Mouse (Mus musculus): ENCODE measurements around the gene Trpm3. TPM values are rescaled to one million over a fixed set of nuclear protein-coding genes. Genes with fewer than 3 reads are reported as not detected.
A peak's percentile ranks its signal among the peaks of the same experiment; 100 is the strongest.

Gene Trpm3
- polyA plus RNA-seq, 1 experiment from 2014 or later, result 17.5 TPM

DNA sequence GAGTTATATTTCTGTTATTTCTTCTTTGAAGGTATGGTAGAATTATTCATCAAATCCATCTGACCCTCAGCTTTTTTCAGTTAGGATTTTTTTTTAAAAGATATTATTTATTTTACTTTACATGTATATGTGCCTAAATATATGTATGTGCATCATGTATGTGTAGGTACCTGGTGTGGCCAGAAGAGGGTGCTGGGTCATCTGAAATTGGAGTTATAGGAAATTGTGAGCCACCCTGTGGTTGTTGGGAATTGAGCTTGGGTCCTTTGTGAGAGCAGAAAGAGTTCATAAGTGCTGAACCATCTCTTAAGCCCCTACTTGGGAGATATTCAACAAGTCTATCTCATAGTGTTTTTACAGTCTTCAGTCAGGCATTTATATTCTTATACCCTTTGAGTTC, 389.1 kb downstream of the Trpm3 start:
- no peak overlapping the region for H3K27ac ChIP-seq (ENCODE audit: low read length)
- no peak for ATAC-seq
- no peak overlapping the region for H3K4me2 ChIP-seq (ENCODE audit: low read length)
- H3K9ac ChIP-seq (replicated peaks; ENCODE audit: low read depth, low read length), result no peak overlapping the region
- no peaks in the 10 kb centered on the region for H3K9me3 ChIP-seq (ENCODE audit: control insufficient read depth, low read length)
- no peaks in the 10 kb centered on the region for H3K4me1 ChIP-seq (replicated peaks; ENCODE audit: control insufficient read depth, insufficient read depth, low read length)
- no peak overlapping the region for H3K4me3 ChIP-seq (replicated peaks; ENCODE audit: low read length)
- H3K36me3 ChIP-seq (ENCODE audit: control insufficient read depth, insufficient read depth), result no peaks in the 10 kb centered on the region
- H3K27me3 ChIP-seq (replicated peaks; ENCODE audit: control insufficient read depth, insufficient read depth, low read length), result no peaks in the 10 kb centered on the region

DNA sequence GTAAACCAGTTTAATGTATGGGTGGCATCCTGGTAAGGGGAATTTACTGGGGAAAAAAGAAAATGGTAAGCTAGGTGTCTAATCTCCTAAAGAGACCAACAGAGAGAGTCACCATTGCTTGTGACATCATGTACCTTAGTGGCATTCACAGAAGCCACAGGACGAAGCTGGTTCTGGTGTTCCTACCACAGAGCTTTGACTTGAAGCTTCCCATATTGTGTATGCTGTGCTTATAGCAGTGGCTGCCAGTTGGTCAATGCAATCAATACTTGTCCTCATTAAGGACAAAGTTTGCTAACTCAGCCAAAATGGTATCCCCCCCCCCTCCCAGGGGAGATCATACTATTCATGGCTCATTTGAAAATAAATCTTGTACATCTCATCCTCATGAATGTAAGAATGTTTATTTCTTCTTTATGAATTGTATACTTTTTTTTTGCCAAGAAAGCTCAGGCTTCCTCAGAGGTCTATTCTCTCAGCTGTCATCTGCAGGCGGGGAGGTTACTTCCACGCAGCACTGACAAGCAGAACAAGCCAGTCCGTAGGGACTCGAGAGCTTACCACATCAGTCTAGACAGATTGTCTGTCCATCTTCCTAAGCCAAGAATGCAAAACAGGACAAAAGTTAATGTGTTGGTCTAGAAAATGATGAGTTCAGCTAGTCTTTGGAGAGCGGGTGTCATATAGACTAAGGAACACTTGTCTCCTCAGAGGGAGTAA, 404.3 kb downstream of the Trpm3 start:
- H3K9ac ChIP-seq (replicated peaks; ENCODE audit: low read depth, low read length), result no peak overlapping the region
- no peaks in the 10 kb centered on the region for H3K27me3 ChIP-seq (replicated peaks; ENCODE audit: control insufficient read depth, insufficient read depth, low read length)
- H3K27ac ChIP-seq (ENCODE audit: low read length), result no peak overlapping the region
- H3K4me3 ChIP-seq (replicated peaks; ENCODE audit: low read length), result no peak overlapping the region
- WGBS, result 93% methylated on average over 6 of the region's 6 CpGs
- H3K9me3 ChIP-seq (ENCODE audit: control insufficient read depth, low read length), result no peaks in the 10 kb centered on the region
- H3K36me3 ChIP-seq (ENCODE audit: control insufficient read depth, insufficient read depth), result no peaks in the 10 kb centered on the region
- H3K4me2 ChIP-seq (ENCODE audit: low read length), result no peak overlapping the region
- no peaks in the 10 kb centered on the region for H3K4me1 ChIP-seq (replicated peaks; ENCODE audit: control insufficient read depth, insufficient read depth, low read length)
- no peak for ATAC-seq

- no peaks in the 10 kb centered on the region for H3K27me3 ChIP-seq (replicated peaks; ENCODE audit: control insufficient read depth, insufficient read depth, low read length)
- no peak overlapping the region for H3K27ac ChIP-seq (ENCODE audit: low read length)
- WGBS, result 20% methylated on average over 5 of the region's 5 CpGs
- no peak overlapping the region for H3K4me2 ChIP-seq (ENCODE audit: low read length)
- no peak overlapping the region for H3K9ac ChIP-seq (replicated peaks; ENCODE audit: low read depth, low read length)
- H3K4me1 ChIP-seq (replicated peaks; ENCODE audit: control insufficient read depth, insufficient read depth, low read length), result peaks cover 13% of the 10 kb centered on the region
- no peaks in the 10 kb centered on the region for H3K36me3 ChIP-seq (ENCODE audit: control insufficient read depth, insufficient read depth)
- peak; percentile 83 for ATAC-seq
- H3K4me3 ChIP-seq (replicated peaks; ENCODE audit: low read length), result no peak overlapping the region
- no peaks in the 10 kb centered on the region for H3K9me3 ChIP-seq (ENCODE audit: control insufficient read depth, low read length)
Measured at GRCm38 (mm10) chr19:22552179-22552578, 413.3 kb downstream of the Trpm3 start.

- H3K27ac ChIP-seq (ENCODE audit: low read length), result no peak overlapping the region
- no peaks in the 10 kb centered on the region for H3K9me3 ChIP-seq (ENCODE audit: control insufficient read depth, low read length)
- peaks cover 13% of the 10 kb centered on the region for H3K4me1 ChIP-seq (replicated peaks; ENCODE audit: control insufficient read depth, insufficient read depth, low read length)
- no peaks in the 10 kb centered on the region for H3K36me3 ChIP-seq (ENCODE audit: control insufficient read depth, insufficient read depth)
- WGBS, result 2% methylated on average over 7 of the region's 7 CpGs
- peak overlapping the region; percentile 38 for H3K4me2 ChIP-seq (ENCODE audit: low read length)
- no peak overlapping the region for H3K9ac ChIP-seq (replicated peaks; ENCODE audit: low read depth, low read length)
- no peaks in the 10 kb centered on the region for H3K27me3 ChIP-seq (replicated peaks; ENCODE audit: control insufficient read depth, insufficient read depth, low read length)
- ATAC-seq, result peak; percentile 59
- H3K4me3 ChIP-seq (replicated peaks; ENCODE audit: low read length), result no peak overlapping the region
Measured at GRCm38 (mm10) chr19:22554421-22554941, 415.6 kb downstream of the Trpm3 start.

DNA sequence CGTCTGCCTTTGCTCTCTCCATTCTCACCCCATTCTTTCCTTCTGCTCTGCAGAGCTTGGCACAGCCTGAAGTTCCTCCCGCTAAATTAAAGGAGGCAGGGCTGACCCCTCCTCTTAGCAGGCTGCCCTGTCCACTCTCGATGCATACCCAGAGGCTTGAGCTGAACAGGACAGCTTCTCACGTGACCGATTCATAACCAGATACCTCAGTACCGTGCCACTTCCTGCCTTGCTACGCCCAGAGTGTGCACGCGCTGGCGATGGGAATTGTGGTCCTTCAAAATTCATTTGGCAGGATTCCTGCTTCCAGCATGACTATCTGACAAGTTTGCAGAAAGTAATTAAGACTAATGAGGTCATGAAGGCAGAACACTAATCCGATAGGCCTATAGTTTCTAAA, 433.6 kb downstream of the Trpm3 start:
- 55% methylated on average over 11 of the region's 11 CpGs for WGBS
- Histone ChIP-seq H3K27ac (ENCODE audit: low read length) (no peak overlapping the region), H3K4me3 (replicated peaks; ENCODE audit: low read length) (no peak overlapping the region), H3K27me3 (replicated peaks; ENCODE audit: control insufficient read depth, insufficient read depth, low read length) (no peaks in the 10 kb centered on the region), H3K4me2 (ENCODE audit: low read length) (no peak overlapping the region), H3K9me3 (ENCODE audit: control insufficient read depth, low read length) (no peaks in the 10 kb centered on the region), H3K36me3 (ENCODE audit: control insufficient read depth, insufficient read depth) (no peaks in the 10 kb centered on the region), H3K9ac (replicated peaks; ENCODE audit: low read depth, low read length) (no peak overlapping the region), H3K4me1 (replicated peaks; ENCODE audit: control insufficient read depth, insufficient read depth, low read length) (no peaks in the 10 kb centered on the region)
- no peak for ATAC-seq

- no peak overlapping the region for H3K4me2 ChIP-seq (ENCODE audit: low read length)
- ATAC-seq, result no peak
- H3K9ac ChIP-seq (replicated peaks; ENCODE audit: low read depth, low read length), result no peak overlapping the region
- no peaks in the 10 kb centered on the region for H3K9me3 ChIP-seq (ENCODE audit: control insufficient read depth, low read length)
- no peak overlapping the region for H3K27ac ChIP-seq (ENCODE audit: low read length)
- no peak overlapping the region for H3K4me3 ChIP-seq (replicated peaks; ENCODE audit: low read length)
- WGBS, result 79% methylated on average over 2 of the region's 2 CpGs
- no peaks in the 10 kb centered on the region for H3K27me3 ChIP-seq (replicated peaks; ENCODE audit: control insufficient read depth, insufficient read depth, low read length)
- H3K36me3 ChIP-seq (ENCODE audit: control insufficient read depth, insufficient read depth), result no peaks in the 10 kb centered on the region
- H3K4me1 ChIP-seq (replicated peaks; ENCODE audit: control insufficient read depth, insufficient read depth, low read length), result no peaks in the 10 kb centered on the region
Measured at GRCm38 (mm10) chr19:22572849-22573248, 434.0 kb downstream of the Trpm3 start.

- H3K27me3 ChIP-seq (replicated peaks; ENCODE audit: control insufficient read depth, insufficient read depth, low read length), result no peaks in the 10 kb centered on the region
- H3K9me3 ChIP-seq (ENCODE audit: control insufficient read depth, low read length), result no peaks in the 10 kb centered on the region
- 71% methylated on average over 4 of the region's 4 CpGs for WGBS
- H3K4me1 ChIP-seq (replicated peaks; ENCODE audit: control insufficient read depth, insufficient read depth, low read length), result no peaks in the 10 kb centered on the region
- no peak for ATAC-seq
- H3K9ac ChIP-seq (replicated peaks; ENCODE audit: low read depth, low read length), result no peak overlapping the region
- H3K27ac ChIP-seq (ENCODE audit: low read length), result no peak overlapping the region
- no peak overlapping the region for H3K4me3 ChIP-seq (replicated peaks; ENCODE audit: low read length)
- H3K36me3 ChIP-seq (ENCODE audit: control insufficient read depth, insufficient read depth), result no peaks in the 10 kb centered on the region
- H3K4me2 ChIP-seq (ENCODE audit: low read length), result no peak overlapping the region
Measured at GRCm38 (mm10) chr19:22582120-22582745, 443.4 kb downstream of the Trpm3 start.

DNA sequence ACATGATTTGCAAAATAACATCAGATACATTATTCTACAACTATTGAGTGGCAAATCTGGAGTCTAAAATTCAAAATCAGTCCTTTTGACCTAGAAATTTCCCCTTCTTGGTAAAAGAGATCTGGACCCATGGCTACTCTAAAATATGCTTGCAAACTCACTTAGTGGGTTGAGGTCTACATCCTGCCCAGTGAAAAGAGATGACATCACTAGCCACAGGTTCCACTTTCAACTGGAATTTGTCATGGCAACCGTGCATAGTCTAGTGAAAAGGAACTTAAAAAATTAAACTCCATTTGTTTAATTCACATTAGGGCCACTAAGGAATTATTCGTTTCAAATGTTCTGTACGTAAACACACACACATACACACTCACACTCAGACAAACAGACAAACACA, 455.6 kb downstream of the Trpm3 start:
- Histone ChIP-seq H3K9me3 (ENCODE audit: control insufficient read depth, low read length) (no peaks in the 10 kb centered on the region), H3K27ac (ENCODE audit: low read length) (no peak overlapping the region), H3K4me3 (replicated peaks; ENCODE audit: low read length) (no peak overlapping the region), H3K4me2 (ENCODE audit: low read length) (no peak overlapping the region), H3K36me3 (ENCODE audit: control insufficient read depth, insufficient read depth) (no peaks in the 10 kb centered on the region), H3K9ac (replicated peaks; ENCODE audit: low read depth, low read length) (no peak overlapping the region), H3K27me3 (replicated peaks; ENCODE audit: control insufficient read depth, insufficient read depth, low read length) (peaks cover 25% of the 10 kb centered on the region), H3K4me1 (replicated peaks; ENCODE audit: control insufficient read depth, insufficient read depth, low read length) (peaks cover 7% of the 10 kb centered on the region)
- ATAC-seq, result no peak
- 55% methylated on average over 3 of the region's 3 CpGs for WGBS

GRCm38 (mm10) chr19:22595246-22595645, 456.4 kb downstream of the Trpm3 start:
- Histone ChIP-seq H3K4me2 (ENCODE audit: low read length) (no peak overlapping the region), H3K4me3 (replicated peaks; ENCODE audit: low read length) (no peak overlapping the region), H3K27me3 (replicated peaks; ENCODE audit: control insufficient read depth, insufficient read depth, low read length) (peaks cover 25% of the 10 kb centered on the region), H3K9ac (replicated peaks; ENCODE audit: low read depth, low read length) (no peak overlapping the region), H3K9me3 (ENCODE audit: control insufficient read depth, low read length) (no peaks in the 10 kb centered on the region), H3K27ac (ENCODE audit: low read length) (no peak overlapping the region), H3K4me1 (replicated peaks; ENCODE audit: control insufficient read depth, insufficient read depth, low read length) (peaks cover 7% of the 10 kb centered on the region), H3K36me3 (ENCODE audit: control insufficient read depth, insufficient read depth) (no peaks in the 10 kb centered on the region)
- peak; percentile 96 for ATAC-seq
- WGBS, result 2% methylated on average over 2 of the region's 2 CpGs
